Mouse (Mus musculus): ENCODE results near the gene Ube2s. TPM values are rescaled to one million over a fixed set of nuclear protein-coding genes. Genes with fewer than 3 reads are reported as not detected.

Ube2s gene
- total RNA-seq, 4 experiments from 2014 or later = 96.8 to 127 (median 118) TPM

GRCm38 (mm10) chr7:4776861-4777830, 35.2 kb downstream of the Ube2s start:
- no peak for DNase-seq

GRCm38 (mm10) chr7:4776131-4776530, 36.3 kb downstream of the Ube2s start:
- no peak for DNase-seq

- no peak for DNase-seq
Measured at GRCm38 (mm10) chr7:4771202-4771601, 41.2 kb downstream of the Ube2s start, which contains the start of gene Fam71e2. Gene Fam71e2, minus strand, starts transcription at chr7:4771302.

GRCm38 (mm10) chr7:4764946-4765710, 47.3 kb downstream of the Ube2s start:
- no peak for DNase-seq

- no peak for DNase-seq
Measured at GRCm38 (mm10) chr7:4759670-4760069, 52.7 kb downstream of the Ube2s start.

GRCm38 (mm10) chr7:4752821-4753570, 59.4 kb downstream of the Ube2s start, which contains the start of gene Cox6b2:
Gene Cox6b2, minus strand, starts transcription at chr7:4753094.
- DNase-seq = peak; percentile 38

GRCm38 (mm10) chr7:4751971-4752820, 60.2 kb downstream of the Ube2s start:
- DNase-seq = no peak

GRCm38 (mm10) chr7:4749169-4749568, 63.2 kb downstream of the Ube2s start:
- no peak for DNase-seq

GRCm38 (mm10) chr7:4748321-4748720, 64.1 kb downstream of the Ube2s start:
- DNase-seq = no peak

GRCm38 (mm10) chr7:4747156-4747899, 65.1 kb downstream of the Ube2s start:
- no peak for DNase-seq

GRCm38 (mm10) chr7:4746326-4746980, 65.9 kb downstream of the Ube2s start:
- no peak for DNase-seq

- no peak for DNase-seq
Measured at GRCm38 (mm10) chr7:4744886-4745285, 67.5 kb downstream of the Ube2s start.

Other genes with a start within 250 kb of the Ube2s start
- gene Ptprh, start 208.5 kb downstream of the Ube2s start, total RNA-seq (2022) = not detected
- 10 to 100 TPM in 2 of 4 experiments, 1 to 10 TPM in 2; 6.6 to 14.2 (median 9.5) TPM for gene Tmem86b, start 181.2 kb downstream of the Ube2s start, total RNA-seq (2022)
- gene Ppp6r1, start 153.6 kb downstream of the Ube2s start, total RNA-seq (2022) = 100 to 1,000 TPM in 1 of 4 experiments, 10 to 100 TPM in 3; 97.9 to 103 (median 98.5) TPM
- 10 to 100 TPM; 43.1 to 66.5 (median 50.5) TPM for gene Hspbp1, start 127.5 kb downstream of the Ube2s start, total RNA-seq (2022)
- 1 to 10 TPM; 4.2 to 8.0 (median 7.4) TPM for gene Brsk1, start 122.0 kb downstream of the Ube2s start, total RNA-seq (2022)
- gene Tmem150b, start 87.3 kb downstream of the Ube2s start, total RNA-seq (2022) = 1 to 10 TPM in 1 of 4 experiments, under 1 TPM in 3; 0.49 to 1.1 (median 0.73) TPM
- 10 to 100 TPM; 31.0 to 59.8 (median 43.8) TPM for gene Kmt5c, start 72.5 kb downstream of the Ube2s start, total RNA-seq (2022)
- 10 to 100 TPM in 1 of 4 experiments, 1 to 10 TPM in 3; 5.1 to 10.3 (median 9.1) TPM for gene Cox6b2, start 59.5 kb downstream of the Ube2s start, total RNA-seq (2022)
- gene Fam71e2, start 41.3 kb downstream of the Ube2s start, total RNA-seq (2022) = not detected
- gene Il11, start 29.7 kb downstream of the Ube2s start, total RNA-seq (2022) = under 1 TPM; 0.28 to 0.37 (median 0.32) TPM
- gene Tmem190, start 29.7 kb downstream of the Ube2s start, total RNA-seq (2022) = not detected
- 10 to 100 TPM in 2 of 4 experiments, 1 to 10 TPM in 2; 7.2 to 11.8 (median 10.1) TPM for gene Tmem238, start 22.9 kb downstream of the Ube2s start, total RNA-seq (2022)
- gene Rpl28, start 19.7 kb downstream of the Ube2s start, total RNA-seq (2022) = 100 to 1,000 TPM; 593 to 922 (median 693) TPM
- 1 to 10 TPM; 2.0 to 5.6 (median 4.0) TPM for gene Shisa7, start 32.1 kb upstream of the Ube2s start, total RNA-seq (2022)
- 10 to 100 TPM; 14.0 to 28.7 (median 19.1) TPM for gene Isoc2b, start 57.7 kb upstream of the Ube2s start, total RNA-seq (2022)
- 10 to 100 TPM; 21.8 to 38.6 (median 30.3) TPM for gene Isoc2a, start 64.6 kb upstream of the Ube2s start, total RNA-seq (2022)
- gene Gm36210, start 93.9 kb upstream of the Ube2s start, total RNA-seq (2022) = under 1 TPM in 1 of 4 experiments, not detected in 3; 0.26 TPM
- 10 to 100 TPM; 14.4 to 20.6 (median 16.2) TPM for gene Zfp628, start 102.6 kb upstream of the Ube2s start, total RNA-seq (2022)
- gene Nat14, start 109.4 kb upstream of the Ube2s start, total RNA-seq (2022) = 10 to 100 TPM in 2 of 4 experiments, 1 to 10 TPM in 2; 8.5 to 13.3 (median 10.4) TPM
- gene Ssc5d, start 113.2 kb upstream of the Ube2s start, total RNA-seq (2022) = 1 to 10 TPM; 1.7 to 4.5 (median 2.2) TPM
- gene Sbk2, start 151.8 kb upstream of the Ube2s start, total RNA-seq (2022) = 1 to 10 TPM in 2 of 4 experiments, under 1 TPM in 1, not detected in 1; 0.45 to 2.1 (median 1.8) TPM
- gene Sbk3, start 158.6 kb upstream of the Ube2s start, total RNA-seq (2022) = under 1 TPM; 0.15 to 0.74 (median 0.34) TPM
- 10 to 100 TPM; 19.1 to 29.6 (median 27.4) TPM for gene Zfp579, start 183.6 kb upstream of the Ube2s start, total RNA-seq (2022)
- gene Zfp524, start 201.8 kb upstream of the Ube2s start, total RNA-seq (2022) = 10 to 100 TPM; 10.0 to 15.2 (median 12.0) TPM
- gene Fiz1, start 202.1 kb upstream of the Ube2s start, total RNA-seq (2022) = 10 to 100 TPM; 18.9 to 25.7 (median 23.3) TPM
- 1 to 10 TPM in 1 of 4 experiments, not detected in 3; 1.5 TPM for gene Gm44973, start 202.9 kb upstream of the Ube2s start, total RNA-seq (2022)
- gene Zfp865, start 207.8 kb upstream of the Ube2s start, total RNA-seq (2022) = 10 to 100 TPM; 25.0 to 38.6 (median 30.3) TPM
- gene Ccdc106, start 208.0 kb upstream of the Ube2s start, total RNA-seq (2022) = 1 to 10 TPM; 2.9 to 5.6 (median 3.8) TPM
- gene 4632433K11Rik, start 221.5 kb upstream of the Ube2s start, total RNA-seq (2022) = under 1 TPM in 1 of 4 experiments, not detected in 3; 0.34 TPM
- gene Zfp784, start 225.9 kb upstream of the Ube2s start, total RNA-seq (2022) = 1 to 10 TPM; 4.3 to 7.8 (median 6.0) TPM
- gene Zfp580, start 238.9 kb upstream of the Ube2s start, total RNA-seq (2022) = 1 to 10 TPM; 5.4 to 9.7 (median 8.5) TPM
- gene U2af2, start 249.6 kb upstream of the Ube2s start, total RNA-seq (2022) = 100 to 1,000 TPM; 135 to 214 (median 168) TPM

All from adrenal gland, adult 8-10 months (tissue).